8 mouse cellular contexts compared by ENCODE assay signal in the genomic region with DNA sequence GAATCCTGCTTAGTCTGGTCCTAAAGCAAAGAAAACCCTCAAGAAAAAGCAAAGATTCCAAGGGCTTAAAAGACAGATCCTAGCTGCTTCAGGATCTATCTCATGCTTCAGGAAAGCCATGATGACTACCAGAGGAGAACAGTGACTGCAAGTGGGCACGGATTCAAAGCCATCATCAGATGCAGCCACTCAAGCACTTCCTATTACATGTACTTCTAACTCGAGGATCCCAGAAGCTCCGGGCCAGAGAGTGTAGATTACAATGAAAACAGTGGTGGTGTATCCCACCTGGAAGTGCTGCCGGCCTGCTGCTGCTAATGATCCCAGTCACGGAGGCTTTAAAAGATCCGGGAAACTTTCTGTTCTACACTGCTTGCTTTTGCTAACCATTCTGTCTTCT. TPM values are rescaled to one million over a fixed set of nuclear protein-coding genes. Genes with fewer than 3 reads are reported as not detected.
DNase-seq lines count a peak whose midpoint lies in the region; ATAC-seq and TF ChIP-seq lines count a peak whose summit lies in the region.

No protein-coding gene starts in this region.

- no peaks in the 10 kb centered on the region for H3K36me3 ChIP-seq in hindbrain, embryonic 12.5 days
- 0 out of 2 replicates have a peak, but pooled peaks cover under 1% of the 10 kb centered on the region for H3K36me3 ChIP-seq in lung, postnatal 0 days (ENCODE audit: insufficient read depth, low read length)

- TF ChIP-seq EP300 in lung, postnatal 0 days (IDR thresholded peaks at IDR 0.05) = no peak

- H3K4me2 ChIP-seq in hindbrain, embryonic 12.5 days (replicated peaks) = peak overlapping the region; percentile 68
- peak overlapping the region; percentile 77 for H3K4me2 ChIP-seq in lung, postnatal 0 days (replicated peaks; ENCODE audit: low read depth, low read length)

- 42% methylated on average over 6 of the region's 6 CpGs for WGBS in hindbrain, embryonic 12.5 days
- 4% methylated on average over 6 of the region's 6 CpGs for WGBS in lung, postnatal 0 days

- H3K4me1 ChIP-seq in hindbrain, embryonic 12.5 days = peaks cover 48% of the 10 kb centered on the region
- H3K4me1 ChIP-seq in lung, postnatal 0 days (ENCODE audit: insufficient read depth, low read depth, low read length) = peaks cover 21% of the 10 kb centered on the region; the same call in 1 of the 2 replicates

- H3K9ac ChIP-seq in hindbrain, embryonic 12.5 days = no peak overlapping the region
- no peak overlapping the region for H3K9ac ChIP-seq in lung, postnatal 0 days (replicated peaks; ENCODE audit: low read depth)

- H3K4me3 ChIP-seq in hindbrain, embryonic 12.5 days = peak overlapping the region; percentile 7; the same call in 1 of the 2 replicates
- H3K4me3 ChIP-seq in lung, postnatal 0 days (ENCODE audit: low read depth, low read length) = peak overlapping the region; percentile 97; the same call in 1 of the 2 replicates

- ATAC-seq in hindbrain, embryonic 12.5 days (ENCODE audit: low FRiP score) = no peak
- ATAC-seq in lung, postnatal 0 days = no peak
- no peak for ATAC-seq in cerebellum, adult (ENCODE audit: insufficient number of reproducible peaks, low FRiP score, low TSS enrichment)

- no peak for TF ChIP-seq CTCF in brain, embryonic 14.5 days (IDR thresholded peaks at IDR 0.05; ENCODE audit: borderline replicate concordance, extremely low read depth, insufficient read depth, insufficient read length)
- TF ChIP-seq CTCF in lung, postnatal 0 days (IDR thresholded peaks at IDR 0.05) = no peak

- no peak for TF ChIP-seq POLR2A in brain, embryonic 14.5 days (IDR thresholded peaks at IDR 0.05; ENCODE audit: borderline replicate concordance, extremely low read depth, insufficient read depth, insufficient read length, poor library complexity, severe bottlenecking)

- no peaks in the 10 kb centered on the region for H3K27me3 ChIP-seq in hindbrain, embryonic 12.5 days
- H3K27me3 ChIP-seq in lung, postnatal 0 days (replicated peaks; ENCODE audit: insufficient read depth, low read length) = no peaks in the 10 kb centered on the region

- no peaks in the 10 kb centered on the region for H3K9me3 ChIP-seq in hindbrain, embryonic 12.5 days (replicated peaks)
- no peaks in the 10 kb centered on the region for H3K9me3 ChIP-seq in lung, postnatal 0 days (ENCODE audit: low read length)

- H3K27ac ChIP-seq in hindbrain, embryonic 12.5 days = no peak overlapping the region
- H3K27ac ChIP-seq in lung, postnatal 0 days (ENCODE audit: low read length) = no peak overlapping the region

- peak; percentile 19 to 28 for DNase-seq in cerebellum, adult 18-20 months
- DNase-seq in cerebellum, adult 9-10 months = no peak
- peak; percentile 38 for DNase-seq in brain, embryonic 14.5 days (ENCODE audit: low read depth)
- peak; percentile 62 for DNase-seq in lung, postnatal 0 days (ENCODE audit: low spot score)
- no peak for DNase-seq in frontal cortex, postnatal 10 days (ENCODE audit: low spot score in 2 of 2)
- no peak for DNase-seq in thymus, postnatal 14 days

RNA-seq across cellular contexts. Expression of a gene that starts 4.0 kb away (rescaled TPM):
- polyA plus RNA-seq in brain, embryonic 14.5 days (2012; rRNA removed) = 58.1 and 74.2 TPM in 2 replicates
- 122 and 123 TPM in 2 replicates for polyA plus RNA-seq in hindbrain, embryonic 12.5 days (2016; fragmentation: Nextera tagmentation; extraction: Ambion mirVana)
- 56.6 and 62.3 TPM in 2 replicates for polyA plus RNA-seq in lung, postnatal 0 days (2015; fragmentation: Nextera tagmentation; extraction: Ambion mirVana)

Comparison
In these comparisons a context has a peak if more than half of its experiments do, and no peak if none do; other contexts are left out.
1. DNase-seq: peak in cerebellum, adult 18-20 months (2 of 2), brain, embryonic 14.5 days (single experiment) and lung, postnatal 0 days (single experiment); none in cerebellum, adult 9-10 months (single experiment), frontal cortex, postnatal 10 days (0 of 2) and thymus, postnatal 14 days (single experiment).